Mouse (Mus musculus): Measurements from ENCODE around the gene Zfp69. TPM values are rescaled to one million over a fixed set of nuclear protein-coding genes. Genes with fewer than 3 reads are reported as not detected.

The Zfp69 gene
- total and polyA plus RNA-seq, 3 experiments = 2.7 to 8.1 (median 4.9) TPM

GRCm38 (mm10) chr4:120986446-120986845, 34.9 kb upstream of the Zfp69 start:
- peaks cover 76% of the 10 kb centered on the region for H3K36me3 ChIP-seq (replicated peaks)
- ATAC-seq (ENCODE audit: extremely low read depth, insufficient number of reproducible peaks, low FRiP score, poor library complexity, severe bottlenecking) = peak; percentile 50

GRCm38 (mm10) chr4:120978221-120978620, 26.7 kb upstream of the Zfp69 start:
- TF ChIP-seq GATA1 (IDR thresholded peaks at IDR 0.05; ENCODE audit: borderline replicate concordance, low read length) (no peak), GATA2 (IDR thresholded peaks at IDR 0.05; ENCODE audit: borderline replicate concordance, low read depth, low read length) (no peak), TAL1 (conservative IDR thresholded peaks at IDR 0.05; ENCODE audit: low read depth, low read length) (no peak), CTCF (IDR thresholded peaks at IDR 0.05; ENCODE audit: low read depth, low read length) (no peak), POLR2AphosphoS5 (IDR thresholded peaks at IDR 0.05; ENCODE audit: insufficient replicate concordance, low read depth, low read length) (no peak)
- Histone ChIP-seq H3K9me3 (replicated peaks) (no peaks in the 10 kb centered on the region), H3K27me3 (ENCODE audit: insufficient read depth, low read length) (no peaks in the 10 kb centered on the region), H3K4me1 (ENCODE audit: insufficient read depth, low read depth, low read length) (no peaks in the 10 kb centered on the region; the same call in 1 of the 2 replicates), H3K4me3 (ENCODE audit: low read depth, low read length) (no peak overlapping the region), H3K36me3 (replicated peaks) (peaks cover 91% of the 10 kb centered on the region)
- ATAC-seq (ENCODE audit: extremely low read depth, insufficient number of reproducible peaks, low FRiP score, poor library complexity, severe bottlenecking) (no peak), DNase-seq (ENCODE audit: low spot score) (no peak)

More at GRCm38 (mm10) chr4:120986446-120986845, 34.9 kb upstream of the Zfp69 start:
- peaks cover 24% of the 10 kb centered on the region for H3K4me1 ChIP-seq (ENCODE audit: insufficient read depth, low read depth, low read length)
- H3K27me3 ChIP-seq (ENCODE audit: insufficient read depth, low read length) = no peaks in the 10 kb centered on the region
- no peak for DNase-seq (ENCODE audit: low spot score)
- TF ChIP-seq GATA1 (IDR thresholded peaks at IDR 0.05; ENCODE audit: borderline replicate concordance, low read length) = no peak
- peak; percentile 82; the same call in 1 of the 2 replicates for TF ChIP-seq CTCF (IDR thresholded peaks at IDR 0.05; ENCODE audit: low read depth, low read length)
- TF ChIP-seq POLR2AphosphoS5 (IDR thresholded peaks at IDR 0.05; ENCODE audit: insufficient replicate concordance, low read depth, low read length) = no peak
- no peak for TF ChIP-seq TAL1 (conservative IDR thresholded peaks at IDR 0.05; ENCODE audit: low read depth, low read length)
- TF ChIP-seq GATA2 (IDR thresholded peaks at IDR 0.05; ENCODE audit: borderline replicate concordance, low read depth, low read length) = no peak
- H3K4me3 ChIP-seq (ENCODE audit: low read depth, low read length) = no peak overlapping the region
- H3K9me3 ChIP-seq (replicated peaks) = peaks cover 9% of the 10 kb centered on the region

- H3K4me3 ChIP-seq (ENCODE audit: low read depth, low read length) = no peak overlapping the region
- no peaks in the 10 kb centered on the region for H3K9me3 ChIP-seq (replicated peaks)
- no peaks in the 10 kb centered on the region; the same call in 1 of the 2 replicates for H3K4me1 ChIP-seq (ENCODE audit: insufficient read depth, low read depth, low read length)
- H3K36me3 ChIP-seq (replicated peaks) = peaks cover 90% of the 10 kb centered on the region
- ATAC-seq (ENCODE audit: extremely low read depth, insufficient number of reproducible peaks, low FRiP score, poor library complexity, severe bottlenecking) (no peak), DNase-seq (ENCODE audit: low spot score) (no peak)
- TF ChIP-seq CTCF (IDR thresholded peaks at IDR 0.05; ENCODE audit: low read depth, low read length) (no peak), TAL1 (conservative IDR thresholded peaks at IDR 0.05; ENCODE audit: low read depth, low read length) (no peak), GATA2 (IDR thresholded peaks at IDR 0.05; ENCODE audit: borderline replicate concordance, low read depth, low read length) (no peak), POLR2AphosphoS5 (IDR thresholded peaks at IDR 0.05; ENCODE audit: insufficient replicate concordance, low read depth, low read length) (no peak), GATA1 (IDR thresholded peaks at IDR 0.05; ENCODE audit: borderline replicate concordance, low read length) (no peak)
- H3K27me3 ChIP-seq (ENCODE audit: insufficient read depth, low read length) = no peaks in the 10 kb centered on the region
Observed at GRCm38 (mm10) chr4:120975428-120975734, 23.9 kb upstream of the Zfp69 start.

GRCm38 (mm10) chr4:120974711-120975427, 23.4 kb upstream of the Zfp69 start:
- ATAC-seq (ENCODE audit: extremely low read depth, insufficient number of reproducible peaks, low FRiP score, poor library complexity, severe bottlenecking) (no peak), DNase-seq (ENCODE audit: low spot score) (no peak)
- peaks cover 89% of the 10 kb centered on the region for H3K36me3 ChIP-seq (replicated peaks)
- H3K4me1 ChIP-seq (ENCODE audit: insufficient read depth, low read depth, low read length) = no peaks in the 10 kb centered on the region; the same call in 1 of the 2 replicates
- no peak for TF ChIP-seq CTCF (IDR thresholded peaks at IDR 0.05; ENCODE audit: low read depth, low read length)
- TF ChIP-seq GATA1 (IDR thresholded peaks at IDR 0.05; ENCODE audit: borderline replicate concordance, low read length) = no peak
- TF ChIP-seq GATA2 (IDR thresholded peaks at IDR 0.05; ENCODE audit: borderline replicate concordance, low read depth, low read length) = no peak
- no peak for TF ChIP-seq POLR2AphosphoS5 (IDR thresholded peaks at IDR 0.05; ENCODE audit: insufficient replicate concordance, low read depth, low read length)
- TF ChIP-seq TAL1 (conservative IDR thresholded peaks at IDR 0.05; ENCODE audit: low read depth, low read length) = no peak
- H3K27me3 ChIP-seq (ENCODE audit: insufficient read depth, low read length) = no peaks in the 10 kb centered on the region
- H3K9me3 ChIP-seq (replicated peaks) = no peaks in the 10 kb centered on the region
- no peak overlapping the region for H3K4me3 ChIP-seq (ENCODE audit: low read depth, low read length)

GRCm38 (mm10) chr4:120971842-120972241, 20.3 kb upstream of the Zfp69 start:
- no peak for DNase-seq (ENCODE audit: low spot score)
- Histone ChIP-seq H3K27me3 (ENCODE audit: insufficient read depth, low read length) (no peaks in the 10 kb centered on the region), H3K9me3 (replicated peaks) (no peaks in the 10 kb centered on the region), H3K36me3 (replicated peaks) (peaks cover 95% of the 10 kb centered on the region), H3K4me1 (ENCODE audit: insufficient read depth, low read depth, low read length) (no peaks in the 10 kb centered on the region; the same call in 1 of the 2 replicates), H3K4me3 (ENCODE audit: low read depth, low read length) (no peak overlapping the region)
- ATAC-seq (ENCODE audit: extremely low read depth, insufficient number of reproducible peaks, low FRiP score, poor library complexity, severe bottlenecking) = no peak
- TF ChIP-seq CTCF (IDR thresholded peaks at IDR 0.05; ENCODE audit: low read depth, low read length) (no peak), POLR2AphosphoS5 (IDR thresholded peaks at IDR 0.05; ENCODE audit: insufficient replicate concordance, low read depth, low read length) (peak; percentile 53; the same call in 1 of the 2 replicates)

GRCm38 (mm10) chr4:120969382-120970146, 18.1 kb upstream of the Zfp69 start:
- Histone ChIP-seq H3K4me1 (ENCODE audit: insufficient read depth, low read depth, low read length) (no peaks in the 10 kb centered on the region; the same call in 1 of the 2 replicates), H3K9me3 (replicated peaks) (no peaks in the 10 kb centered on the region), H3K36me3 (replicated peaks) (peaks cover 84% of the 10 kb centered on the region), H3K27me3 (ENCODE audit: insufficient read depth, low read length) (no peaks in the 10 kb centered on the region), H3K4me3 (ENCODE audit: low read depth, low read length) (no peak overlapping the region)
- no peak for TF ChIP-seq CTCF (IDR thresholded peaks at IDR 0.05; ENCODE audit: low read depth, low read length)
- TF ChIP-seq POLR2AphosphoS5 (IDR thresholded peaks at IDR 0.05; ENCODE audit: insufficient replicate concordance, low read depth, low read length) = no peak
- no peak for TF ChIP-seq TAL1 (conservative IDR thresholded peaks at IDR 0.05; ENCODE audit: low read depth, low read length)
- TF ChIP-seq GATA2 (IDR thresholded peaks at IDR 0.05; ENCODE audit: borderline replicate concordance, low read depth, low read length) = no peak
- no peak for TF ChIP-seq GATA1 (IDR thresholded peaks at IDR 0.05; ENCODE audit: borderline replicate concordance, low read length)
- ATAC-seq (ENCODE audit: extremely low read depth, insufficient number of reproducible peaks, low FRiP score, poor library complexity, severe bottlenecking) (peak; percentile 40; the same call in 1 of the 2 replicates), DNase-seq (ENCODE audit: low spot score) (no peak)
